Mouse (Mus musculus) liver, embryonic 13.5 days (tissue): ENCODE measurements around the gene Agpat3. TPM values are rescaled to one million over a fixed set of nuclear protein-coding genes. Genes with fewer than 3 reads are reported as not detected.
A peak's percentile ranks its signal among the peaks of the same experiment; 100 is the strongest.

Source experiments
- ATAC-seq: fragments of 200-750 bp; cut with Nextera tagmentation; 2 replicates; pipeline ENCODE4 v1.8.0; 2017; ENCODE audit warnings: low read depth, mild to moderate bottlenecking, moderate number of reproducible peaks, moderate library complexity
- DNase-seq: peaks from one replicate; pipeline ENCODE4 v3.0.0; 2022
- H3K27ac ChIP-seq: fragments of 300-500 bp; sonication (generic); 2 replicates; pipeline ENCODE4 v1.5.1; 2015; ENCODE audit warnings: moderate library complexity, mild to moderate bottlenecking, inconsistent platforms
- H3K27me3 ChIP-seq: fragments of 300-500 bp; sonication (generic); 2 replicates; pipeline ENCODE4 v1.6.1; 2015; ENCODE audit warnings: mild to moderate bottlenecking, inconsistent platforms
- H3K36me3 ChIP-seq: fragments of 300-500 bp; sonication (generic); 2 replicates; pipeline ENCODE4 v1.6.1; 2015; ENCODE audit warnings: mild to moderate bottlenecking, inconsistent platforms
- H3K4me1 ChIP-seq: fragments of 300-500 bp; sonication (generic); replicated peaks from 2 replicates; pipeline ENCODE4 v1.6.1; 2015; ENCODE audit warnings: inconsistent platforms
- H3K4me2 ChIP-seq: fragments of 300-500 bp; sonication (generic); 2 replicates; pipeline ENCODE4 v1.6.1; 2015; ENCODE audit warnings: inconsistent platforms, mild to moderate bottlenecking, moderate library complexity
- H3K4me3 ChIP-seq: fragments of 300-500 bp; sonication (generic); replicated peaks from 2 replicates; pipeline ENCODE4 v1.5.1; 2015; ENCODE audit warnings: mild to moderate bottlenecking, inconsistent platforms
- H3K9ac ChIP-seq: fragments of 300-500 bp; sonication (generic); 2 replicates; pipeline ENCODE4 v1.6.1; 2015; ENCODE audit warnings: mild to moderate bottlenecking, inconsistent platforms
- H3K9me3 ChIP-seq: fragments of 300-500 bp; sonication (generic); replicated peaks from 2 replicates; pipeline ENCODE4 v1.6.1; 2016; ENCODE audit warnings: inconsistent platforms
- WGBS: fragments of 180-500 bp; shearing (Covaris S2); methylation state at CpG from one replicate; pipeline ENCODE4 v1.1.7; 2015; ENCODE audit not compliant: insufficient replicate concordance; 5-methylcytosine and 5-hydroxymethylcytosine counted together
- polyA plus RNA-seq: library from polyadenylated mRNA; unstranded; fragments of >200 nt; fragmentation: Nextera tagmentation; extraction: Ambion mirVana; gene quantifications from 2 replicates; pipeline ENCODE4 v1.2.1, GENCODE M21; 2015

The Agpat3 gene
- polyA plus RNA-seq, 1 experiment from 2014 or later: 19.5 TPM

GRCm38 (mm10) chr10:78347486-78347885, 4.8 kb downstream of the Agpat3 start:
- 68% methylated on average over 6 of the region's 6 CpGs for WGBS
- Histone ChIP-seq H3K9me3 (no peaks in the 10 kb centered on the region), H3K27ac (no peak overlapping the region), H3K9ac (no peak overlapping the region), H3K27me3 (peaks cover 46% of the 10 kb centered on the region), H3K4me1 (peaks cover 25% of the 10 kb centered on the region), H3K4me2 (no peak overlapping the region), H3K36me3 (no peaks in the 10 kb centered on the region), H3K4me3 (no peak overlapping the region)
- DNase-seq: no peak
- no peak for ATAC-seq

- no peak for DNase-seq
- H3K9me3 ChIP-seq: no peaks in the 10 kb centered on the region
- no peak for ATAC-seq
- WGBS: 59% methylated on average over 2 of the region's 2 CpGs
- H3K9ac ChIP-seq: no peak overlapping the region
- peaks cover 26% of the 10 kb centered on the region for H3K27me3 ChIP-seq
- H3K4me2 ChIP-seq: no peak overlapping the region
- H3K36me3 ChIP-seq: no peaks in the 10 kb centered on the region
- H3K4me3 ChIP-seq: no peak overlapping the region
- no peak overlapping the region for H3K27ac ChIP-seq
- H3K4me1 ChIP-seq: peaks cover 7% of the 10 kb centered on the region
Measured at GRCm38 (mm10) chr10:78345466-78345865, 6.8 kb downstream of the Agpat3 start.

GRCm38 (mm10) chr10:78342091-78342490, 10.2 kb downstream of the Agpat3 start:
- ATAC-seq (no peak), DNase-seq (no peak)
- no peak overlapping the region for H3K9ac ChIP-seq
- H3K4me1 ChIP-seq: 0 out of 2 replicates have a peak, but pooled peaks cover 3% of the 10 kb centered on the region
- H3K9me3 ChIP-seq: no peaks in the 10 kb centered on the region
- H3K27me3 ChIP-seq: no peaks in the 10 kb centered on the region
- H3K4me2 ChIP-seq: no peak overlapping the region
- no peak overlapping the region for H3K4me3 ChIP-seq
- 63% methylated on average over 1 of the region's 1 CpGs for WGBS
- H3K27ac ChIP-seq: no peak overlapping the region
- no peaks in the 10 kb centered on the region for H3K36me3 ChIP-seq

DNA sequence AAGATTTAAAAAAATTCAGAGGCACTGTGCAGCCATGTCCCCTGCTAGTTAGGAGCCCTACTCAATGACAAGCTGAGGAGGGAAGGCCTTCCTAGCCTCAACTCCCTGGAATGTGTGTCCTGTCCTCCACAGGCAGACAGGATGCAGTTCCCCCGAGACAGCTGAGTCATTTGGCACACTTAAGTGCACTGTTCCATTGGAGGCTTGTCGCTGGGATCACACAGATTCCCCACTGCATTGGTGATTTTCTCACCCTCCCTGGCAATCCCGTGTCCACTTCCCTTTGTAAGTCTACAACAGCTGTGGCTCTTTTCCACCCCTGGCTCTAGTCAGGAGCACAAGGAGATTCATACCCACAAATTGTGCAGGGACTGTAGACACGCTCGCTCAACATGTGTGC, 14.1 kb downstream of the Agpat3 start:
- Histone ChIP-seq H3K4me3 (no peak overlapping the region), H3K27ac (no peak overlapping the region), H3K36me3 (no peaks in the 10 kb centered on the region), H3K27me3 (no peaks in the 10 kb centered on the region), H3K4me1 (no peaks in the 10 kb centered on the region), H3K4me2 (no peak overlapping the region), H3K9ac (no peak overlapping the region), H3K9me3 (no peaks in the 10 kb centered on the region)
- 43% methylated on average over 5 of the region's 5 CpGs for whole genome bisulfite sequencing
- DNase-seq (no peak), ATAC-seq (no peak)

DNA sequence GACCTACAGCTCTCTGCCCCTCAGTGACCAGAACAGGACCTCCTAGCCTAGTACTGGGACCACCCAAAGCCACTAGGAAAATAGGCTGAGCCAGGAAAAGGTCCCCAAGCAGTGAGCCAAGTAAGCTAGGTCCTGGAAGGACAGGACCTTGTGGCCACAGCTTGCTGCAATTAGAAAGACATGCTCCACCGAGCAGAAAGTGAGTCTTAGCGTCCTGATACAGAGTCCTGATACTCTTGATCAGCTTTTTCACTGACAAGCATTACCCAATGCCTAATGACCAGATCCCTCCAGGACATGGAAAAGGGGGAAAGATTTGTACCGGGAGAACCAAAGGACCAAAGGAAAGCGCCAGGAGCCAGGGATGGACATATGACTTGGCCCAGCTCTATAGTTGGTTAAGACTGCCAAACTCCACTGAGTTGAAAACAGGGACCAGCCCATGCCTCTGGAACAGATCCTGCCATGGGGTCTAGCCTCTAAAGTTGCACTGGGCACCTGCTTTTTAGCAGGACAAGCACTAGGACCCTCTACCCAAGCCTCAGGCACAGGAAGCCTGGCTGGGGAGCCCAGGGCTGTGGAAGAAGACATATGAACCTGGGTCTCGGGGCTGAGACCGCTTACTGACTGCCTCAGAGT, 17.2 kb downstream of the Agpat3 start:
- Histone ChIP-seq H3K4me1 (no peaks in the 10 kb centered on the region), H3K27me3 (no peaks in the 10 kb centered on the region), H3K4me3 (no peak overlapping the region), H3K4me2 (no peak overlapping the region), H3K36me3 (no peaks in the 10 kb centered on the region), H3K9ac (no peak overlapping the region), H3K27ac (no peak overlapping the region), H3K9me3 (no peaks in the 10 kb centered on the region)
- DNase-seq (no peak), ATAC-seq (no peak)
- 65% methylated on average over 6 of the region's 6 CpGs for WGBS

- ATAC-seq (no peak), DNase-seq (no peak)
- H3K9me3 ChIP-seq: no peaks in the 10 kb centered on the region
Measured at GRCm38 (mm10) chr10:78331577-78331976, 20.7 kb downstream of the Agpat3 start.

DNA sequence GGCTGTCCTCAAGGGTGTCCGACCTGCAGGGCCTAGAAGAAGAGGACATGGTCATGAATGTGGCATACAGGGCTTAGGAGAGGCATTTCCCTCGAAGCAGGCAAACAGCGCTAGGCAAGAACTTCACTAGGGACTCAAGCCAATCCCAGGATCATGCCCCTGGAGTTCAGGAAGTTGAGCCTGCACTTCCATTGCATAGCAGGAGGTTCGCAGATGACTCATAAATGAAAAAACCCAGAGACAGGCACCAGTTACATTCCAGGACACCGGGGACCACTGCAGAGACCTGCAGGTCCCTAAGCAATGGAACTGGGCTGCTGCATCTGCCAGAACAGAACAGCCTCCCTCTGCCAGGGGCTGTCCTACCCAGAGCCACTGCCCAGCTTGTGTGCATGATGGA, 23.0 kb downstream of the Agpat3 start:
- Histone ChIP-seq H3K27me3 (no peaks in the 10 kb centered on the region), H3K36me3 (peaks cover 7% of the 10 kb centered on the region; the same call in 1 of the 2 replicates), H3K4me2 (no peak overlapping the region), H3K9ac (no peak overlapping the region), H3K4me3 (no peak overlapping the region), H3K9me3 (no peaks in the 10 kb centered on the region), H3K4me1 (peaks cover 25% of the 10 kb centered on the region), H3K27ac (no peak overlapping the region)
- DNase-seq (no peak), ATAC-seq (no peak; the same call in 1 of the 2 replicates)
- WGBS: 80% methylated on average over 5 of the region's 5 CpGs

More at GRCm38 (mm10) chr10:78331577-78331976, 20.7 kb downstream of the Agpat3 start:
- no peak overlapping the region for H3K9ac ChIP-seq
- H3K4me3 ChIP-seq: no peak overlapping the region
- H3K27ac ChIP-seq: no peak overlapping the region
- no peak overlapping the region for H3K4me2 ChIP-seq
- 67% methylated on average over 5 of the region's 5 CpGs for WGBS
- no peaks in the 10 kb centered on the region for H3K27me3 ChIP-seq
- peaks cover 4% of the 10 kb centered on the region; the same call in 1 of the 2 replicates for H3K4me1 ChIP-seq
- H3K36me3 ChIP-seq: peaks cover 7% of the 10 kb centered on the region; the same call in 1 of the 2 replicates

DNA sequence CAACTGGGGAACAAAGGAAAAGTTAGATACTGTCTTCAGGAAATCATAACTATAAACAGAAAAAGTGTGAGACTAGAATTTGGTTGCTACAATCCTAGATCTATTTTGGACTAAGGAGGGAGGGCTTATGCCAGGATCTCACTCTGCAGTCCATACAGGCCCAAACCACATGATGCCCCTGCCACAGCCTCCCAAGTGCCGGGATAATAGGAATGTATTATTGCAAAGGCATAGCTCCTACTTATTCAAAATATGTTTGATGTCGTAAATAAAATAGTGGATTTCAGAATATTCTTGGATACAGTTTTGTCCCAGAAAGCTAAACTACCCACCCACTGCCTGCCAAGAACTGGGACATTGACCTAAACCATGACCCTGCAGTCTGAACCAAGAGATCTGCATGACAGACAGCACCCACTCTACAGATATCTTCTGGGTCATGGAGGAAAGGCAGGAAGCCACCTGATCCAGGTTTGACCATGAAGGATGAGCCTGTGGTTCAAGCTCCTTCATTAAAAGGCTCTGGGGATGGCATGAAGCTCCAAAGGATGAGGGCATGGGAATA, 24.2 kb downstream of the Agpat3 start:
- Histone ChIP-seq H3K9me3 (no peaks in the 10 kb centered on the region), H3K4me3 (no peak overlapping the region), H3K27me3 (no peaks in the 10 kb centered on the region), H3K36me3 (peaks cover 7% of the 10 kb centered on the region; the same call in 1 of the 2 replicates), H3K27ac (no peak overlapping the region), H3K4me2 (no peak overlapping the region), H3K9ac (no peak overlapping the region), H3K4me1 (peaks cover 37% of the 10 kb centered on the region)
- no peak for ATAC-seq
- DNase-seq: no peak
- 66% methylated on average over 2 of the region's 2 CpGs for WGBS

DNA sequence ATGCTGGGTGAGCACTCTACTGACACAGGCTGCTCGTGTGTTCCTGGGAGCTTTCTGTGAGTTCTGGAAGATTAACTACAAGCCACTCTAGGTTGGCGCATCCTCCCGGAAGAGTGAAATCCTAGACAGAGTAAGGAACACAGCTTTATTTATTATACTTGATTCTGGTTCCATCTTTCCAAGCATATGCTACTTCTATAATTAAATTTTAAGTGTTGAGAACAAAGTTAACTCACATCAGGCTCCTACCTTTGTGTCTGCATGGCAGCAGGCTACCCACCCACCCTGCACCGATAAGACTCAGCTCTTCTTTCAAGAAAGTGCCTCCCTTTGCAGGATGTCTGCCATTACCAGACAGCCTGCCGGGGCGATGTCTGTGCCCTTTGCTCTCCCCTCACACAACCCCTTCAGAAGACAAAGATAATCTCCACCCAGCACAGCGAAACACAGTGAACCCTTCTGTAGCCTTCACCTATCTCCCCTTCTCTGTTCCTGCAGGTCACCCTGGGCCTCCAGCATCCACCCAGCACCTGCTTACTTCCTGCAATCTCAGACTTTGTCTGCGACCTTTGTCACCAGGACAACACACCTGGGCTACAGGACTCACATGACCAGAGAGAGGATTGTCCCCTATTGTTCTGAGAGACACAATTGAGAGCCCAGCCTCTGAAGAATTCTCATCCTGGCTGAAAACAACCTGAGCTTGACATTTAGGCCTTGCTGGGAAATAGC, 26.2 kb downstream of the Agpat3 start:
- H3K4me3 ChIP-seq: no peak overlapping the region
- H3K9me3 ChIP-seq: no peaks in the 10 kb centered on the region
- no peaks in the 10 kb centered on the region for H3K27me3 ChIP-seq
- peaks cover 7% of the 10 kb centered on the region; the same call in 1 of the 2 replicates for H3K36me3 ChIP-seq
- WGBS: 59% methylated on average over 8 of the region's 8 CpGs
- no peak overlapping the region for H3K9ac ChIP-seq
- no peak overlapping the region for H3K27ac ChIP-seq
- no peak overlapping the region for H3K4me2 ChIP-seq
- H3K4me1 ChIP-seq: peaks cover 37% of the 10 kb centered on the region
- DNase-seq (no peak), ATAC-seq (no peak)

DNA sequence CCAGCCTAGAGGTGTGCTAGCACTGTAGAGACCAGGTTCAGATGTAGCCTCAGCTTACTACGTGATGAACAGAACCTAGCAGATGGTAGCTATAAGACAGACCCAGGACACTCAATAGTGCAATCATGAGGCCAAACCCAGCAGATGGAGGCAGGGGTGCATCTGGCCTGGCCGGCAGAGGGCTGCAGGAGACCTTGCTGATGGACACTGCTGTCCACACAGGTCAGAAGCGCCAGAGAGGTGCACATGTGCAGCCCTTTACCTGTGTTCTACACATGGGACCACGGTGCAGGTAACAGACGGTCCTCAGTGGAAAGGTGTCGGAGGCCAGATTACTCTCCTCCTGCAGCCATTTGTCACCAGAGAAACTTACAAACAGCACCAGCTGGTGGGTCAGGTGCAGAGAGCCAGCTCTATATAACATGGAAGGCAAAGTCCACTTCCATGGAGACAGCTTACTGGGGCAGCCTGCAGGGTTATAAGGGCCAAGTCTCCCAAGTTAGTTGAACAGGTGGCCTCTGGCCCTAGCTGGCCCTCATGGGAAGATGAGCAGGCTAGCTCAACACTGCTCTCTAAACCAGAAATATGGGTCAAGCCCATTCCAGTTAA, 27.6 kb downstream of the Agpat3 start:
- no peaks in the 10 kb centered on the region for H3K27me3 ChIP-seq
- ATAC-seq: peak; percentile 21; the same call in 1 of the 2 replicates
- H3K4me1 ChIP-seq: peaks cover 37% of the 10 kb centered on the region
- 65% methylated on average over 6 of the region's 6 CpGs for WGBS
- H3K27ac ChIP-seq: no peak overlapping the region
- H3K36me3 ChIP-seq: peaks cover 7% of the 10 kb centered on the region; the same call in 1 of the 2 replicates
- H3K9me3 ChIP-seq: no peaks in the 10 kb centered on the region
- H3K4me2 ChIP-seq: no peak overlapping the region
- H3K9ac ChIP-seq: no peak overlapping the region; the same call in 1 of the 2 replicates
- DNase-seq: no peak
- no peak overlapping the region for H3K4me3 ChIP-seq

DNA sequence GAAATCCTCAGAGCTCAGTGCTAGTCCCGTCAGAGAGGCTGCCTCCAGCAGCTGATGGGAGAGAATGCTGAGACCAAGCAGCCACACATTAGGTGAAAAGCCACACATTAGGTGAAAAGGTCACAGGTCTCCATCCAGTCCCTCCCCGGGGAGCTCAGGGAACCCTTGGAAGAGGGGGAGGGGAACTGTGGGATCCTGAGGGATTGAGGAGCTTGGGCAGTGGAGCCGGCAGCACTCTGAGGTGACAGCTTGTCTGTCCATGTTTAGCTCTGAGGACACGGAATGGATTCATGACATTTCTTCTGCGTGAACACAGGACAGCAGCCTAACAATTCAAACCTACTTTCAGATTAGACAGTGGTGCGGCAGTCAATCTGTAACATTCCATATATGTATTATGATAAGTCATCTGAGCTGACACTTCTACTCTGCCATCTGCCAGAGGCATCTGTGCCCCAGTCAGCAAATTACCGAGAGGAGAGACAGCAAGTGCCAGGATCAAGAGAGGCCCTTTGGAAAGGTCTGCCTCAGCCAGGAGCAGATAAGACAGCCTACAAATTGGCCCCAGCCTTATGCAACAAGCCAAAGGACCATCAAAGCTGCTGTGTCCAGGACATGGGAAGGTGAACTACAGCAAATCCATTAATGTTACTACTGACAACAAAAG, 28.9 kb downstream of the Agpat3 start:
- Histone ChIP-seq H3K4me2 (no peak overlapping the region), H3K9ac (no peak overlapping the region), H3K9me3 (no peaks in the 10 kb centered on the region), H3K4me1 (peaks cover 34% of the 10 kb centered on the region), H3K27me3 (no peaks in the 10 kb centered on the region), H3K27ac (no peak overlapping the region; the same call in 1 of the 2 replicates), H3K36me3 (peaks cover 7% of the 10 kb centered on the region; the same call in 1 of the 2 replicates), H3K4me3 (no peak overlapping the region)
- ATAC-seq (no peak), DNase-seq (no peak)
- 44% methylated on average over 7 of the region's 7 CpGs for WGBS
